8 mouse cellular contexts compared by ENCODE assay signal in the genomic region with DNA sequence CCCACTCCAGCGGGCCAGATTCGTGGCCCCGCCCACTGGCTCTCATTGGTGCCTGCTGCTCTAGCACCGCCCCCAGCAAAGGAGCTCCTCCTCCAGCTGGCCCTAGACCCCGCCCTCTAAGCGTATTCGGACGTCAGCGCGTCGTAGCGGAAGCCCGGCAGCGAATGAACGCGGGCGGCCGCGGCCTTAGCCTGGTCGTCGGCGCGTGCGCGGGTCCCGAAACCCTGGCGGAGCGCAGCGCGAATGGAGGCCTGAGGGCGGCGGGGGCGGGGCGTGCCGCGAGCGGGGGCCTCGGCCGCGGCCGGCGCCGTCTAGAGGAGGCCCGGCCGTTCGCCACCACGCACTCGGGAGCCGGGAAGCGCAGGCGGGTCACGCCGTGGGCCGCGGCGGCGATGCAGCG. TPM values are rescaled to one million over a fixed set of nuclear protein-coding genes. Genes with fewer than 3 reads are reported as not detected.
DNase-seq lines count a peak whose midpoint lies in the region; ATAC-seq and TF ChIP-seq lines count a peak whose summit lies in the region.

A gene (plus strand): TSS at position 157 of the 400 bp plus-strand sequence.

- peaks cover 29% of the 10 kb centered on the region for H3K4me1 ChIP-seq in embryonic facial prominence, embryonic 13.5 days
- H3K4me1 ChIP-seq in kidney, adult 2 months (ENCODE audit: control insufficient read depth, insufficient read depth, low read length): peaks cover 9% of the 10 kb centered on the region; the same call in 1 of the 2 replicates
- H3K4me1 ChIP-seq in limb, embryonic 12.5 days (replicated peaks): peaks cover 19% of the 10 kb centered on the region
- H3K4me1 ChIP-seq in midbrain, embryonic 15.5 days: peaks cover 21% of the 10 kb centered on the region
- no peaks in the 10 kb centered on the region; the same call in 1 of the 2 replicates for H3K4me1 ChIP-seq in spleen, adult 2 months (ENCODE audit: control insufficient read depth, insufficient read depth, insufficient read length)

- peak within 1 kb of the TSS; percentile 82 for H3K4me3 ChIP-seq in embryonic facial prominence, embryonic 13.5 days
- peak within 1 kb of the TSS; percentile 58 for H3K4me3 ChIP-seq in kidney, adult 2 months (ENCODE audit: insufficient read depth, low read depth, low read length)
- H3K4me3 ChIP-seq in limb, embryonic 12.5 days (replicated peaks): peak within 1 kb of the TSS; percentile 80
- H3K4me3 ChIP-seq in midbrain, embryonic 15.5 days: peak within 1 kb of the TSS; percentile 73
- peak within 1 kb of the TSS; percentile 80 for H3K4me3 ChIP-seq in spleen, adult 2 months (ENCODE audit: extremely low read depth, insufficient read depth, insufficient read length)

- H3K36me3 ChIP-seq in embryonic facial prominence, embryonic 13.5 days: no peaks in the 10 kb centered on the region
- no peaks in the 10 kb centered on the region for H3K36me3 ChIP-seq in kidney, adult 2 months (ENCODE audit: control insufficient read depth, insufficient read depth, low read length)
- H3K36me3 ChIP-seq in limb, embryonic 12.5 days: no peaks in the 10 kb centered on the region
- no peaks in the 10 kb centered on the region for H3K36me3 ChIP-seq in midbrain, embryonic 15.5 days (replicated peaks)
- H3K36me3 ChIP-seq in spleen, adult 2 months (ENCODE audit: control insufficient read depth, insufficient read depth, low read length): no peaks in the 10 kb centered on the region

- H3K9ac ChIP-seq in embryonic facial prominence, embryonic 13.5 days: peak within 1 kb of the TSS; percentile 90
- H3K9ac ChIP-seq in limb, embryonic 12.5 days (replicated peaks): peak within 1 kb of the TSS; percentile 92
- peak within 1 kb of the TSS; percentile 61 for H3K9ac ChIP-seq in midbrain, embryonic 15.5 days

- H3K27ac ChIP-seq in embryonic facial prominence, embryonic 13.5 days: peak within 1 kb of the TSS; percentile 89
- H3K27ac ChIP-seq in kidney, adult 2 months (ENCODE audit: insufficient read depth, low read depth, low read length): peak within 1 kb of the TSS; percentile 72
- peak within 1 kb of the TSS; percentile 90 for H3K27ac ChIP-seq in limb, embryonic 12.5 days
- H3K27ac ChIP-seq in midbrain, embryonic 15.5 days: peak within 1 kb of the TSS; percentile 78
- H3K27ac ChIP-seq in spleen, adult 2 months (ENCODE audit: insufficient read depth, low read length): peak within 1 kb of the TSS; percentile 40

- TF ChIP-seq CTCF in kidney, adult 2 months (conservative IDR thresholded peaks at IDR 0.05; ENCODE audit: insufficient read depth, insufficient read length, low read depth, low read length): no peak
- TF ChIP-seq CTCF in spleen, adult 2 months (IDR thresholded peaks at IDR 0.05; ENCODE audit: extremely low read depth, insufficient read depth, insufficient read length, insufficient replicate concordance): no peak

- peak; percentile 95 for DNase-seq in 3134 (ENCODE audit: extremely low read depth, insufficient read length, low spot score)
- DNase-seq in adrenal gland, postnatal 36 days: peak; percentile 99
- DNase-seq in heart, adult 18-20 months: peak; percentile 99
- DNase-seq in kidney, adult 2 months: peak; percentile 99
- peak; percentile 94 to 99 for DNase-seq in spleen, adult 2 months (ENCODE audit: low read depth in 1 of 2, low spot score in 2 of 2)

- under 1% methylated on average over 53 of the region's 58 CpGs for WGBS in embryonic facial prominence, embryonic 13.5 days
- under 1% methylated on average over 58 of the region's 58 CpGs for WGBS in kidney, adult 2 months
- under 1% methylated on average over 53 of the region's 58 CpGs for WGBS in limb, embryonic 12.5 days
- under 1% methylated on average over 57 of the region's 58 CpGs for WGBS in midbrain, embryonic 15.5 days
- WGBS in spleen, adult 2 months: under 1% methylated on average over 51 of the region's 58 CpGs

- TF ChIP-seq POLR2A in kidney, adult 2 months (IDR thresholded peaks at IDR 0.05; ENCODE audit: low read depth, low read length): no peak
- no peak; the same call in 1 of the 2 replicates for TF ChIP-seq POLR2A in spleen, adult 2 months (IDR thresholded peaks at IDR 0.05; ENCODE audit: low read depth, low read length)

- H3K4me2 ChIP-seq in embryonic facial prominence, embryonic 13.5 days: peak within 1 kb of the TSS; percentile 74
- H3K4me2 ChIP-seq in limb, embryonic 12.5 days: peak within 1 kb of the TSS; percentile 75
- peak within 1 kb of the TSS; percentile 55 for H3K4me2 ChIP-seq in midbrain, embryonic 15.5 days

- peak; percentile 96 for ATAC-seq in embryonic facial prominence, embryonic 13.5 days (ENCODE audit: insufficient number of reproducible peaks, insufficient read depth, low FRiP score, low TSS enrichment, low read depth)
- peak; percentile 99 for ATAC-seq in limb, embryonic 12.5 days (ENCODE audit: insufficient number of reproducible peaks, insufficient read depth, low FRiP score, low TSS enrichment, low read depth)
- peak; percentile 99 for ATAC-seq in midbrain, embryonic 15.5 days (replicated peaks)

- no peaks in the 10 kb centered on the region for H3K9me3 ChIP-seq in embryonic facial prominence, embryonic 13.5 days
- H3K9me3 ChIP-seq in limb, embryonic 12.5 days: no peaks in the 10 kb centered on the region
- no peaks in the 10 kb centered on the region for H3K9me3 ChIP-seq in midbrain, embryonic 15.5 days

- H3K27me3 ChIP-seq in embryonic facial prominence, embryonic 13.5 days: no peaks in the 10 kb centered on the region
- H3K27me3 ChIP-seq in kidney, adult 2 months (replicated peaks; ENCODE audit: control insufficient read depth, insufficient read depth, low read length): no peaks in the 10 kb centered on the region
- H3K27me3 ChIP-seq in limb, embryonic 12.5 days: no peaks in the 10 kb centered on the region
- H3K27me3 ChIP-seq in midbrain, embryonic 15.5 days (replicated peaks): no peaks in the 10 kb centered on the region
- no peaks in the 10 kb centered on the region for H3K27me3 ChIP-seq in spleen, adult 2 months (ENCODE audit: control insufficient read depth, insufficient read depth, low read length)

RNA-seq across cellular contexts. Expression of the gene that starts here (rescaled TPM):
- total RNA-seq in adrenal gland, postnatal 36 days (2021): 10 to 100 TPM; 26.9 to 27.9 TPM
- 27.4 and 37.3 TPM in 2 replicates for polyA plus RNA-seq in embryonic facial prominence, embryonic 13.5 days (2015; fragmentation: Nextera tagmentation; extraction: Ambion mirVana)
- 10 to 100 TPM; 37.7 to 38.9 TPM for total RNA-seq in heart, adult 18-20 months (2021)
- 5.9 and 6.3 TPM in 2 replicates for polyA plus RNA-seq in kidney, adult 2 months (2012; rRNA removed)
- polyA plus RNA-seq in limb, embryonic 12.5 days (2016; fragmentation: Nextera tagmentation; extraction: Ambion mirVana): 34.9 and 38.1 TPM in 2 replicates
- polyA plus RNA-seq in midbrain, embryonic 15.5 days (2015; fragmentation: Nextera tagmentation; extraction: Ambion mirVana): 11.2 and 13.6 TPM in 2 replicates
- polyA plus RNA-seq in spleen, adult 2 months (2012; rRNA removed): 3.1 and 5.8 TPM in 2 replicates

Comparison
In these comparisons a context has a peak if more than half of its experiments do, and no peak if none do; other contexts are left out.
1. Peak in every context shown above with its lines: DNase-seq, ATAC-seq, H3K4me3 ChIP-seq and H3K27ac ChIP-seq.
2. H3K27ac ChIP-seq: peak in every context shown above with its lines; median percentile 90 in limb, embryonic 12.5 days; 89 in embryonic facial prominence, embryonic 13.5 days; 78 in midbrain, embryonic 15.5 days; 72 in kidney, adult 2 months; 40 in spleen, adult 2 months.